Mouse (Mus musculus): ENCODE data around the gene Atg9a. TPM values are rescaled to one million over a fixed set of nuclear protein-coding genes. Genes with fewer than 3 reads are reported as not detected.

The Atg9a gene
- total and polyA plus RNA-seq, 3 experiments: 7.8 to 26.1 TPM; not detected in 1

DNA sequence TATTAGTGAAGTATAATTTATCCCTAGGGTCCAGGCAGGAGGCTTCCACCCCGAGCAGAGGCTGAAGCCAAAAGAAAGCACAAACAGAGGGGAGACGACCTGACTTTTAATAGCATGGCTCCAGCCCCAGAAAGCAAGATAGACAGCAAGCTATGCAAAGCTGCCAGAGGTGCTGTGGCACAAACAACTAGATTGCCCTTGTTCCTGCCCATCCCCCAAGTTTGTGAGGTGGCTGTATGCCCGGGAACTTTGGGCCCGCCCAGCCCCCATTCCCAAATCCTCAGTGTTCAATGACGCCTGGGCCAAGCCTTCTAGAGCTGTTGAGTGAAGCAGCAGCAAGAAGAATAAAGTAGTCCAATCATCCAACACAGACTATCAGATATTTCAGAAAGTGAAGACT, 22.9 kb upstream of the Atg9a start:
- Histone ChIP-seq H3K27me3 (ENCODE audit: control insufficient read depth in 1 of 2, insufficient read depth in 2 of 2, low read length in 2 of 2) (no peaks in the 10 kb centered on the region), H3K27ac (ENCODE audit: control insufficient read depth, low read depth, low read length) (peak overlapping the region; percentile 11), H3K9me3 (replicated peaks; ENCODE audit: insufficient read depth, low read length) (no peaks in the 10 kb centered on the region), H3K4me1 (ENCODE audit: control insufficient read depth in 1 of 2, insufficient read depth in 2 of 2, low read length in 2 of 2) (peaks cover 6 to 55% of the 10 kb centered on the region in 2 experiments; a peak in 3 of 4 replicates), H3K4me3 (ENCODE audit: control insufficient read depth in 1 of 2, insufficient read depth in 1 of 2, low read depth in 2 of 2, low read length in 2 of 2) (no peak overlapping the region), H3K36me3 (ENCODE audit: control insufficient read depth in 1 of 2, insufficient read depth in 2 of 2, low read length in 2 of 2) (peaks cover 15 to 53% of the 10 kb centered on the region in 2 experiments), H3K79me2 (ENCODE audit: control insufficient read depth, insufficient read depth, low read length, poor library complexity) (peaks cover 73% of the 10 kb centered on the region), H3K9ac (ENCODE audit: control insufficient read depth, low read depth, low read length, poor library complexity, severe bottlenecking) (no peak overlapping the region)
- DNase-seq (ENCODE audit: low read depth, low spot score): peak; percentile 27
- TF ChIP-seq POLR2AphosphoS2 (IDR thresholded peaks at IDR 0.05; ENCODE audit: low read length) (0 out of 2 replicates have a peak, but pooled peaks have one; percentile 8), POLR2A (IDR thresholded peaks at IDR 0.05; ENCODE audit: control insufficient read depth in 1 of 2, insufficient read depth in 1 of 2, low read depth in 1 of 2, low read length in 2 of 2, poor library complexity in 1 of 2) (0 out of 4 replicates have a peak, but pooled peaks of 1 of the 2 experiments have one; percentile 13), CHD1 (IDR thresholded peaks at IDR 0.05; ENCODE audit: low read depth, low read length) (no peak)

DNA sequence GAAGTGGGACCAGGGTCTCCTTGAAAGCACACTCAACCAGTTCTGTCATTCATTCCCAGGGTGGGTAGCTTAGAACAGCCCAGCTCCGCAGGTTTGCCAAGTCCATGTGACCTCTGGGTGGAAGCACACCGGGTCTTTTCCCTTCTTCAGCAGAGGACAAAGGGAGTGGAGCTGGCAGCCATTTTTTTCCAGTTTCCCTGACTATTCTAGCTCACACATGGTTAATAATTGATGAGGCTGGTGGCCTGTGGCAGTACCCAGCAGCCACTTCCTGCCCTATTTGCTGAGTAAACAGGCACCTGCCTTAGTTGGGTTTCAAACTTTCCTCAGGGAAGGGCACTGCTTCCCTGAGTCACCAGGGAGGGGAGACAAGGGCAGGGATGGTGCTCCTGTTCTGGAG, 22.4 kb upstream of the Atg9a start:
- H3K36me3 ChIP-seq (ENCODE audit: control insufficient read depth in 1 of 2, insufficient read depth in 2 of 2, low read length in 2 of 2): peaks cover 15 to 56% of the 10 kb centered on the region in 2 experiments
- H3K4me1 ChIP-seq (ENCODE audit: control insufficient read depth in 1 of 2, insufficient read depth in 2 of 2, low read length in 2 of 2): peaks cover 6 to 55% of the 10 kb centered on the region in 2 experiments; a peak in 3 of 4 replicates
- no peak for DNase-seq (ENCODE audit: low read depth, low spot score)
- TF ChIP-seq POLR2A (IDR thresholded peaks at IDR 0.05; ENCODE audit: control insufficient read depth in 1 of 2, insufficient read depth in 1 of 2, low read depth in 1 of 2, low read length in 2 of 2, poor library complexity in 1 of 2) (no peak; a peak in 1 of 4 replicates), TAL1 (IDR thresholded peaks at IDR 0.05; ENCODE audit: low read length) (no peak), ZMIZ1 (IDR thresholded peaks at IDR 0.05; ENCODE audit: low read depth, low read length) (peak; percentile 72), CTCF (IDR thresholded peaks at IDR 0.05 in 2 of 3, conservative IDR thresholded peaks at IDR 0.05 in 1 of 3; ENCODE audit: control insufficient read depth in 1 of 3, insufficient read depth in 1 of 3, low read depth in 2 of 3, low read length in 3 of 3, poor library complexity in 1 of 3, severe bottlenecking in 1 of 3) (no peak), CHD2 (IDR thresholded peaks at IDR 0.05; ENCODE audit: low read length) (0 out of 2 replicates have a peak, but pooled peaks have one; percentile 10), MAX (IDR thresholded peaks at IDR 0.05; ENCODE audit: low read length) (no peak), MXI1 (IDR thresholded peaks at IDR 0.05; ENCODE audit: low read depth, low read length) (no peak), POLR2AphosphoS2 (IDR thresholded peaks at IDR 0.05; ENCODE audit: low read length) (peak; percentile 16; the same call in 1 of the 2 replicates)
- H3K79me2 ChIP-seq (ENCODE audit: control insufficient read depth, insufficient read depth, low read length, poor library complexity): peaks cover 74% of the 10 kb centered on the region
- peak overlapping the region; percentile 11 for H3K27ac ChIP-seq (ENCODE audit: control insufficient read depth, low read depth, low read length)
- H3K27me3 ChIP-seq (ENCODE audit: control insufficient read depth in 1 of 2, insufficient read depth in 2 of 2, low read length in 2 of 2): no peaks in the 10 kb centered on the region
- no peak overlapping the region for H3K4me3 ChIP-seq (ENCODE audit: control insufficient read depth in 1 of 2, insufficient read depth in 1 of 2, low read depth in 2 of 2, low read length in 2 of 2)
- no peaks in the 10 kb centered on the region for H3K9me3 ChIP-seq (replicated peaks; ENCODE audit: insufficient read depth, low read length)
- no peak overlapping the region for H3K9ac ChIP-seq (ENCODE audit: control insufficient read depth, low read depth, low read length, poor library complexity, severe bottlenecking)

DNA sequence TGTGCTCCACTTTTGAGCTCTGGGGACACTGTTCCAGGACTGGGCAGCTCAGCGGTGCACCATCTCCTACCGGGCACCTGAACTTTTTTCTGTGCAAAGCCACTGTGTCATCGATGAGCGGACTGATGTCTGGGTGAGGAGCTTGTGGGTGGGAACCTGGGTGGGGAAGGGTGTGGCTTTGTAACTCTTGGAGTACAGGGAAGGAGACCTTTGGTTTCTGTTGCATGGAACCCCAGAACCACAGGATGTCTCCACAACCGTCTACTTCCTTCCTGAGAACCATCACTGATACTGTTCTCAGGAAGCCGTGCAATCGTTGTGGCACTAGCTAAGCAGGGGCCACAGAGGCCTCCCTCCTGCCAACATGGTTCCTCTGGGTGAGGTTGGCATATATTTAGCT, 21.1 kb upstream of the Atg9a start:
- H3K36me3 ChIP-seq (ENCODE audit: control insufficient read depth in 1 of 2, insufficient read depth in 2 of 2, low read length in 2 of 2): peaks cover 15 to 59% of the 10 kb centered on the region in 2 experiments
- peak overlapping the region; percentile 73 for H3K27ac ChIP-seq (ENCODE audit: control insufficient read depth, low read depth, low read length)
- peak overlapping the region in 1 of 2 experiments; percentile 5; a peak in 1 of 4 replicates for H3K4me3 ChIP-seq (ENCODE audit: control insufficient read depth in 1 of 2, insufficient read depth in 1 of 2, low read depth in 2 of 2, low read length in 2 of 2)
- no peaks in the 10 kb centered on the region for H3K9me3 ChIP-seq (replicated peaks; ENCODE audit: insufficient read depth, low read length)
- peak; percentile 61 for TF ChIP-seq RCOR1 (IDR thresholded peaks at IDR 0.05; ENCODE audit: low read depth, low read length)
- 0 out of 2 replicates have a peak, but pooled peaks have one; percentile 8 for TF ChIP-seq NELFE (IDR thresholded peaks at IDR 0.05; ENCODE audit: low read depth, low read length)
- no peak for TF ChIP-seq MAFK (IDR thresholded peaks at IDR 0.05; ENCODE audit: borderline replicate concordance, low read depth, low read length)
- peak in 1 of 2 experiments; percentile 78; a peak in 3 of 4 replicates for TF ChIP-seq EP300 (IDR thresholded peaks at IDR 0.05; ENCODE audit: low read depth in 1 of 2, low read length in 2 of 2)
- TF ChIP-seq MYB (IDR thresholded peaks at IDR 0.05; ENCODE audit: low read depth, low read length): peak; percentile 57
- TF ChIP-seq ZKSCAN1 (IDR thresholded peaks at IDR 0.05; ENCODE audit: low read depth, low read length): no peak
- no peak for TF ChIP-seq POLR2AphosphoS2 (IDR thresholded peaks at IDR 0.05; ENCODE audit: low read length)
- peak; percentile 43; the same call in 1 of the 2 replicates for TF ChIP-seq SIN3A (IDR thresholded peaks at IDR 0.05; ENCODE audit: low read length)
- TF ChIP-seq ZMIZ1 (IDR thresholded peaks at IDR 0.05; ENCODE audit: low read depth, low read length): peak; percentile 35; the same call in 1 of the 2 replicates
- H3K9ac ChIP-seq (ENCODE audit: control insufficient read depth, low read depth, low read length, poor library complexity, severe bottlenecking): peak overlapping the region; percentile 22
- peak; percentile 80 for DNase-seq (ENCODE audit: low read depth, low spot score)
- peaks cover 76% of the 10 kb centered on the region for H3K79me2 ChIP-seq (ENCODE audit: control insufficient read depth, insufficient read depth, low read length, poor library complexity)
- peaks cover 6 to 54% of the 10 kb centered on the region in 2 experiments; a peak in 3 of 4 replicates for H3K4me1 ChIP-seq (ENCODE audit: control insufficient read depth in 1 of 2, insufficient read depth in 2 of 2, low read length in 2 of 2)
- H3K27me3 ChIP-seq (ENCODE audit: control insufficient read depth in 1 of 2, insufficient read depth in 2 of 2, low read length in 2 of 2): no peaks in the 10 kb centered on the region
